Comparison of ENCODE assay signal across 44 mouse cellular contexts in the genomic region with DNA sequence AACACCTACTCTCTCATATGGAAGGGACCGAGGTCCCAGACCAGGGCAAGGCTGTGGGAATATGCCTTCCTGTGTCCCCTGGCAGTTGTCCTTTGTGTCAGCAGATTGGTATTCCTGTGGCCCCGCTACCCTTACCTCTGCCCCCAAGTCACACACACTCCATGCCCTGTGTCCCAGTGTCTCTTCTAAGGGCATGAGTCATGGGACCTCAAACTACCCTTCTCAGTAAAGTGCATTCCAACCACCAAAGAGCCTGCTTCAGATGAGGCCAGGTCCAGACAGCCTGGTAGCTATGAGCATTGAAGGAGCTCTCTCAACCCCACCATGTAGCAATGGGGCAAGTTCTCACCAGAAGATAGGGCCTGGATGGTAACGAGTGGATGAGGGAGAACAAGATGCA. TPM values are rescaled to one million over a fixed set of nuclear protein-coding genes. Genes with fewer than 3 reads are reported as not detected.
"Had no signal": no experiment of that assay in that cellular context is flagged by ENCODE, and none has a peak within 500 bp of the region (broad histone marks: within the 10 kb centered on the region; RNA-seq: fewer than 3 reads in every experiment).

No protein-coding gene starts in this region.

- H3K9ac ChIP-seq: heart, embryonic 12.5 days; heart, embryonic 13.5 days; heart, embryonic 15.5 days; hindbrain, embryonic 12.5 days; hindbrain, embryonic 13.5 days; hindbrain, embryonic 14.5 days; hindbrain, embryonic 15.5 days; intestine, embryonic 15.5 days; kidney, embryonic 15.5 days had no signal

- H3K36me3 ChIP-seq: heart, embryonic 10.5 days; heart, embryonic 12.5 days; heart, embryonic 13.5 days; heart, embryonic 15.5 days; hindbrain, embryonic 10.5 days; hindbrain, embryonic 12.5 days; hindbrain, embryonic 13.5 days; hindbrain, embryonic 15.5 days; intestine, embryonic 15.5 days; kidney, embryonic 15.5 days had no signal

- DNase-seq: heart, postnatal 10 days; heart, postnatal 14 days; heart, postnatal 36 days; heart, postnatal 4 days; kidney, adult 11 months; kidney, adult 18-20 months; kidney, adult 2 months; kidney, adult 8-10 months; kidney, adult 9 months; kidney, postnatal 10 days; kidney, postnatal 14 days; kidney, postnatal 25 days; kidney, postnatal 36 days; layer of hippocampus, adult 9-11 months; layer of hippocampus, postnatal 36 days had no signal

- H3K4me1 ChIP-seq: intestine, embryonic 15.5 days had no signal

- H3K27ac ChIP-seq: heart, embryonic 10.5 days; heart, embryonic 13.5 days; heart, embryonic 15.5 days; hindbrain, embryonic 10.5 days; hindbrain, embryonic 12.5 days; hindbrain, embryonic 13.5 days; hindbrain, embryonic 14.5 days; hindbrain, embryonic 15.5 days; hindbrain, postnatal 0 days; intestine, embryonic 15.5 days; kidney, embryonic 15.5 days; kidney, postnatal 0 days; layer of hippocampus, adult 2 months had no signal

- H3K4me3 ChIP-seq: heart, embryonic 10.5 days; heart, embryonic 12.5 days; heart, embryonic 13.5 days; heart, embryonic 15.5 days; hindbrain, embryonic 10.5 days; hindbrain, embryonic 12.5 days; hindbrain, embryonic 13.5 days; hindbrain, embryonic 15.5 days; intestine, embryonic 15.5 days; kidney, embryonic 15.5 days; layer of hippocampus, adult 2 months had no signal

- H3K9me3 ChIP-seq: heart, embryonic 10.5 days; heart, embryonic 12.5 days; heart, embryonic 13.5 days; heart, embryonic 15.5 days; hindbrain, embryonic 10.5 days; hindbrain, embryonic 12.5 days; hindbrain, embryonic 13.5 days; hindbrain, embryonic 15.5 days; intestine, embryonic 15.5 days; kidney, embryonic 15.5 days had no signal

- ATAC-seq: hindbrain, embryonic 16.5 days; hindbrain, postnatal 0 days; inflammation-experienced regulatory T-cells, adult 6 months; intestine, embryonic 15.5 days; intestine, embryonic 16.5 days; intestine, postnatal 0 days had no signal

- H3K27me3 ChIP-seq: heart, embryonic 15.5 days; hindbrain, embryonic 12.5 days; hindbrain, embryonic 15.5 days; intestine, embryonic 15.5 days; kidney, embryonic 15.5 days had no signal

- H3K4me2 ChIP-seq: heart, embryonic 11.5 days; heart, embryonic 12.5 days; heart, embryonic 13.5 days; heart, embryonic 15.5 days; hindbrain, embryonic 12.5 days; hindbrain, embryonic 13.5 days; hindbrain, embryonic 14.5 days; hindbrain, embryonic 15.5 days; intestine, embryonic 15.5 days; kidney, embryonic 15.5 days had no signal

RNA-seq across cellular contexts. Expression of gene Psapl1, which starts 25.0 kb away (rescaled TPM):
- total RNA-seq: heart, postnatal 10 days; heart, postnatal 14 days; heart, postnatal 25 days; heart, postnatal 36 days; heart, postnatal 4 days; hematopoietic stem cell, adult 5-6 weeks; hindbrain, postnatal 0 days; layer of hippocampus, adult 18-20 months; layer of hippocampus, adult 2 months; layer of hippocampus, adult 8-10 months; layer of hippocampus, postnatal 10 days; layer of hippocampus, postnatal 14 days; layer of hippocampus, postnatal 25 days; layer of hippocampus, postnatal 36 days had no signal
- polyA plus RNA-seq: heart, embryonic 12.5 days; heart, embryonic 14.5 days; heart, postnatal 0 days; hindbrain, embryonic 10.5 days; hindbrain, embryonic 11.5 days; hindbrain, embryonic 13.5 days; hindbrain, embryonic 15.5 days; hindbrain, postnatal 0 days; inflammation-experienced regulatory T-cells, adult 6 months; kidney, adult 2 months had no signal
